Mouse (Mus musculus) left cerebral cortex, adult 2 months (tissue): ENCODE results near the gene Nr1i3. TPM values are rescaled to one million over a fixed set of nuclear protein-coding genes. Genes with fewer than 3 reads are reported as not detected.

ENCODE experiments used
- DNase-seq, 2 experiments: peaks; one replicate each; pipeline ENCODE4 v3.0.0; 2021 to 2022; ENCODE audit warnings: low spot score in 2 of 2, mixed read lengths in 1 of 2; ENCODE audit errors: extremely low spot score in 1 of 2
- H3K27ac ChIP-seq: fragments of 200-600 bp; 2 replicates; pipeline ENCODE4 v1.8.1; 2022
- H3K4me3 ChIP-seq: fragments of 200-600 bp; 2 replicates; pipeline ENCODE4 v1.8.1; 2022
- CTCF ChIP-seq: fragments of 200-600 bp; IDR thresholded peaks from 2 replicates; pipeline ENCODE4 v1.8.1; 2022; ENCODE audit warnings: antibody characterized with exemption, mild to moderate bottlenecking, moderate library complexity
- intact Hi-C: fragments of 180-260 bp; cut with DNase I; formaldehyde crosslinking; loops from one replicate; pipeline ENCODE4 v1.15.1; 2025
- total RNA-seq, 2 experiments: library from RNA; stranded (reverse); gene quantifications; 2 replicates each; pipeline ENCODE4 v1.2.3; 2021

Nr1i3 gene
- total RNA-seq, 2 experiments from 2014 or later, result 0.19 to 0.23 TPM

DNA sequence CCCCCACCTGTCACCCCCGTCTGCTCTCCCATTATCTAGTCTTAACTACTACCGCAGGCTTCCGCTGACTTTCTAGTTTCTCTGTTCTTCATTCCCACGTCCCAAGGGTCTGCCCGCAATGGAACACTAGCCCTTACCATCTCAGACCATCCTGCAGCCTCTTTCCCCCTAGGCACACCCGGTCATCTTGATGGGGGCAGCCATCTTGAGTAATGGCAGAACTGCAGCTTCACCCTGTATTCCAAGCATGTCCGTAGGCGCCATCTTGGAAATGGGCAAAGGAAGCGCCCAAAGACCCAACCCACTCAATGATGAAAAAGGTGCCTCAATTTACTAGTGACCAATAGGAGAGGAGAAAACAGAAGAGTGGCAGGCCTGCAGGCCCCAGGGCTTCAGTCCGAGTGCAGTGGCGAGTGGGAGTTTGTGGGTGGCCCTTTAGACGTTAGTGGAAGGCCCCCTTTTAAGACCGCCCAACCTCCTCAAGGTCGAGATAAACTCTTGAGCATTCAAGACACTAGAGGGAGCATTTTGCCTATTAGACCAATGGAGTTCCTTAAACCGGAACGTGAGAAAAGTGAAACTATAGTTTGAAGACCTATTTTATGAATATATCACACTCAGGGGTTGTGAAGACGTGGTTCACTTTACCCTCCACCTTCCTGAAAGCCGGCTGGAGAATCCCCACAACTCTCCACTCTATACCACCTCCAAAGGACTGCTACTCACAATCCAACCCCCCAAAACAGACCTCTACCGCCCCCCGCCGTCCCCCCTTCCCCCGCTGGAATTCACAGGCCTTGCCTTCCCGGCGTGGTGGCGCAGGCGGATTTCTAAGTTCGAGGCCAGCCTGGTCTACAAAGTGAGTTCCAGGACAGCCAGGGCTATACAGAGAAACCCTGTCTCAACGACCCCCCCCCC, 8.7 kb downstream of the Nr1i3 start, which contains the start of gene Tomm40l:
Gene Tomm40l (minus strand): TSS at position 277 of the 918 bp plus-strand sequence.
- peak; percentile 85 to 92 for DNase-seq
- peak within 1 kb of the TSS; percentile 77 for H3K4me3 ChIP-seq
- TF ChIP-seq CTCF, result peak; percentile 75
- intact Hi-C loops, result loop anchor here (1.0 to 2.0 kb wide), 2 partner anchors 25 to 34 kb away; no protein-coding TSS in a partner anchor
- H3K27ac ChIP-seq, result peak within 1 kb of the TSS; percentile 86

DNA sequence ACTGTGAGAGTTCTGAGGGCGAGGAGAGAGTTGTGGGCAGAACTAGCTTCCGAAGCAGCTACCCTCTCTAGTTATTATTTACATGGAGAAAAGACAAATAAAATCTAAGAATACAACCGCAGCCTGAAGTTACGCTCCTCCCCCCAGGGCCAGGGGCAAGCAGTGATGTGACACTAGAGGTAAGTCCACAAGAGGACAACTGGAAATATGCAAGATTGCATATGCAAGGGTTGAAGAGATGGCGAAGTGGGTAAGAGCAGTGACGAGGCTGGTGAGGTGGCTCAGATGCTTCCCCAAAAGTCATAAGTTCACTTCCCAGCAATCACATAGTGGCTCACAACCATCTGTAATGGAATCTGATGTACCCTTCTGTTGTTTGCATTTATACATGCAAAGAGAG, 9.4 kb downstream of the Nr1i3 start:
- TF ChIP-seq CTCF, result no peak
- H3K27ac ChIP-seq, result peak overlapping the region; percentile 80
- intact Hi-C loops, result loop anchor here (2.0 kb wide), 1 partner anchor 34 kb away; no protein-coding TSS in a partner anchor
- H3K4me3 ChIP-seq, result peak overlapping the region; percentile 77
- no peak for DNase-seq

GRCm38 (mm10) chr1:171223796-171224195, 10.0 kb downstream of the Nr1i3 start:
- DNase-seq, result no peak
- Histone ChIP-seq H3K27ac (no peak overlapping the region), H3K4me3 (no peak overlapping the region)
- intact Hi-C loops, result loop anchor here (2.0 kb wide), 1 partner anchor 33 kb away; no protein-coding TSS in a partner anchor
- TF ChIP-seq CTCF, result no peak

- no peak within 1 kb of the TSS for H3K27ac ChIP-seq
- no peak for DNase-seq
- intact Hi-C loops, result no loop called here
- no peak within 1 kb of the TSS for H3K4me3 ChIP-seq
- TF ChIP-seq CTCF, result no peak
Observed at GRCm38 (mm10) chr1:171224857-171225256, 11.1 kb downstream of the Nr1i3 start, which contains the start of gene Apoa2. Apoa2 (plus strand) TSS chr1:171225054.

GRCm38 (mm10) chr1:171226780-171227179, 13.0 kb downstream of the Nr1i3 start:
- H3K27ac ChIP-seq, result no peak overlapping the region
- no peak for TF ChIP-seq CTCF
- intact Hi-C loops, result no loop called here
- no peak overlapping the region for H3K4me3 ChIP-seq
- no peak for DNase-seq

DNA sequence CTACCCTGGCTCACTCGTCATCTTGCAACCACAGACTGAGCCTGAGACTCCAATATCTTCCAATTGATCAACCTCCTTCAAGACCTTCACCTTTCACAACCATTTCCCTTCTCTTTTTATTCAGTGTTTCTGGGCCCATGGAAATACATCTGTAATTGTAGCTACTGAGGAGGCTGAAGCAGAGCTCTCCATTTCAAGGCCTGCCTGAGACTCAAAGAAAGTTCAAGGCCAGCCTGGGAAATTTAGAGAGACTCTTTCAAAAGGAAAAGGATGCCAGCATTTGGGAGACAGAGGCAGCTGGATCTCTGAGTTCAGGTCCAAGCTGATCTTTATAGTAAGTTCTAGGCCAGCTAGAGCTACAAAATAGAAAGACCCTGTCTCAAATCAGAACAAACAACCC, 14.1 kb downstream of the Nr1i3 start:
- no peak overlapping the region for H3K27ac ChIP-seq
- no peak for DNase-seq
- intact Hi-C loops, result no loop called here
- no peak overlapping the region for H3K4me3 ChIP-seq
- TF ChIP-seq CTCF, result no peak

DNA sequence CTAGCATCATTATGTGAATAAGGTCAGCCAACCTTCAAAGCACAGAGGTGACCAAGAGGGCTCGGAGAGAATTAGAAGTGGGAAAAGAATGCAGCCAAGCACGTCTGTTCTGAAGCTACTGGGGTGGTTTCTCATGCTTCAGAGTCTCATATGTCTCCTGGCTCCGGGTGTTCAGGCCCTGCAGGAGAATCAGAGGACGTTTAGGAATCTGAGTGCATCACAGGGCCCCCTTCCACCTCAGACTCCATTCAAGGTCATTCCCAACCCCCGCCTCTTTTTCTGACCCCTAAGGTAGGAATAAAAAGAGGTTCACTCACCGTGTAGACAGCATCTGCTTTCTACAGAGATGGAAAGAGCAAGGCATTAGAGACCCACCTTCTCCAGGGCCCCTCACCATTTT, 16.0 kb downstream of the Nr1i3 start:
- Histone ChIP-seq H3K27ac (no peak overlapping the region), H3K4me3 (no peak overlapping the region)
- intact Hi-C loops, result no loop called here
- DNase-seq, result no peak
- TF ChIP-seq CTCF, result no peak

DNA sequence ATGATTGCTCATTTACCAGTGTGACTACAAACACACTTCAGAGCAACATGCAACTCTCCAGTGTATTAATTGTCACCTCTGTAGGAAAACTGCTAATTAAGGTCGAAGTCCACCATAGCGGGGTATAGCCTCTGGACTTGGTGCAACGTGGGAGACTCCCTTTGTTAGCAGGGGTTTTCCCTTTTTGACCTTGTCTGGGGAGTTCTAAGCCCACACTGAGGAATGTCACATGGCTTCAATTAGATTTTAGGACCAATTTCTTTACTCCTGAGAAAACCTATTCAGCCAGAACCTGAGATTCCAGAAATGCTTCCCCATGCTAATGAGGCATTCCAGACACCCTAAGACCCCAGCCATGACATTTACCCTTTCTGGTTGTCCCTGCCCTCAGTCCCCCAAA, 16.4 kb downstream of the Nr1i3 start:
- TF ChIP-seq CTCF, result no peak
- intact Hi-C loops, result no loop called here
- no peak for DNase-seq
- no peak overlapping the region for H3K27ac ChIP-seq
- no peak overlapping the region for H3K4me3 ChIP-seq

DNA sequence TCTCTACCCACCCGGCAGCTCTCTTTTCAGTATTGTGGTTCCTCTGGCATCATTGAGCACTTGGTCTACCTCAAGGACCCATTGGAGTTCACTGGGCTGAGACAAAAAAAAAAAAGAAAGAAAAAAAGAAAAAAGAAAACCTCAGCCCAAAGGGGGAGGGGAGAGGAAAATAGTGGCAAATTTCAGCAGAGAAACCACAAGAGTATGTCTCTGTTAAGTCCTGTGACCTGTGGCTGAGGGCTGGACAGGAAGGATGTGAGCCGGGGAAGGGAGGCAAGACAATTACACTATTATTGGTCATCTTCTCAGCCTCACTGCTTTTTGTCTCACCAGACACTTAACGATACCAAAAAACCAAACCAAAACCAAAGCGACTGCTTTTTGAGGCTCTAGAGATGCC, 18.1 kb downstream of the Nr1i3 start:
- no peak for DNase-seq
- Histone ChIP-seq H3K27ac (no peak overlapping the region), H3K4me3 (no peak overlapping the region)
- intact Hi-C loops, result no loop called here
- TF ChIP-seq CTCF, result no peak

DNA sequence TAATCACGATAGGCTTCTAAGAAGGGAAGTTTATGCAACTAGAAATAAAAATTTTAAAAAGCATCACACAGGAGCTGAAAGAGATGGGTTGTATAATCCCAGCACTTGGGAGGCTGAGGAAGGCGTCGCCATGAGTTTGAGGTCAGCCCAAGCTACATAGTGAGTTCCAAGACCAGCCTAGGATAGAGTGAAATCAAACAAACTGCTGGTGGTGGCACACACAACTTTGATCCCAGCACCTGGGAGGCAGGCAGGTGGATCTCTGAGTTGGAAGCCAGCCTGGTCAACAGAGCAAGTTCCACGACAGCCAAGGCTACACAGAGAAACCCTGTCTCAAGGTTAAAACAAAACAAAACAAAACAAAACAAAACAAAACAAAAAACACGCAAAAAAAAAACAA, 18.6 kb downstream of the Nr1i3 start:
- DNase-seq, result no peak
- intact Hi-C loops, result no loop called here
- Histone ChIP-seq H3K4me3 (no peak overlapping the region), H3K27ac (no peak overlapping the region)
- TF ChIP-seq CTCF, result no peak

- H3K27ac ChIP-seq, result no peak overlapping the region
- no peak overlapping the region for H3K4me3 ChIP-seq
- DNase-seq, result no peak
- intact Hi-C loops, result no loop called here
- no peak for TF ChIP-seq CTCF
Observed at GRCm38 (mm10) chr1:171232800-171233730, 19.3 kb downstream of the Nr1i3 start.

GRCm38 (mm10) chr1:171234126-171234525, 20.4 kb downstream of the Nr1i3 start, which contains the start of gene Fcer1g:
Fcer1g (minus strand) TSS chr1:171234365.
- intact Hi-C loops, result no loop called here
- H3K4me3 ChIP-seq, result no peak within 1 kb of the TSS
- H3K27ac ChIP-seq, result no peak within 1 kb of the TSS
- no peak for DNase-seq
- no peak for TF ChIP-seq CTCF
